Mouse (Mus musculus) erythroblast, embryonic 14.5 days (primary cell): ENCODE data around the gene Ptpn20. TPM values are rescaled to one million over a fixed set of nuclear protein-coding genes. Genes with fewer than 3 reads are reported as not detected.

ENCODE experiments used
- H3K27me3 ChIP-seq: 2 replicates; pipeline ENCODE4 v1.6.1; 2012; ENCODE audit warnings: inconsistent platforms; ENCODE audit not compliant: control insufficient read depth
- H3K36me3 ChIP-seq: 2 replicates; pipeline ENCODE4 v1.6.1; 2012; ENCODE audit warnings: mild to moderate bottlenecking, inconsistent platforms; ENCODE audit not compliant: control insufficient read depth
- H3K4me1 ChIP-seq: 2 replicates; pipeline ENCODE4 v1.6.1; 2012; ENCODE audit warnings: inconsistent platforms; ENCODE audit not compliant: control insufficient read depth
- H3K4me3 ChIP-seq: replicated peaks from 2 replicates; pipeline ENCODE3; 2012; ENCODE audit warnings: moderate library complexity, mild to moderate bottlenecking, inconsistent platforms
- H3K9me3 ChIP-seq: 2 replicates; pipeline ENCODE4 v1.6.1; 2012; ENCODE audit warnings: low read length, inconsistent platforms, mixed read lengths; ENCODE audit not compliant: control insufficient read depth
- GATA1 ChIP-seq: IDR thresholded peaks from 2 replicates; pipeline ENCODE4 v1.6.1; 2012; ENCODE audit warnings: low read length, inconsistent platforms, mixed read lengths
- TAL1 ChIP-seq: IDR thresholded peaks from 3 replicates; pipeline ENCODE4 v1.6.1; 2012; ENCODE audit warnings: low read length, inconsistent platforms, mixed read lengths
- polyA plus RNA-seq: library from polyadenylated mRNA; stranded (reverse); fragments of >175 nt; gene quantifications from 2 replicates; pipeline ENCODE4 v1.2.3, GENCODE M21; 2012

Gene Ptpn20
- polyA plus RNA-seq, 1 experiment = 0.01 TPM

DNA sequence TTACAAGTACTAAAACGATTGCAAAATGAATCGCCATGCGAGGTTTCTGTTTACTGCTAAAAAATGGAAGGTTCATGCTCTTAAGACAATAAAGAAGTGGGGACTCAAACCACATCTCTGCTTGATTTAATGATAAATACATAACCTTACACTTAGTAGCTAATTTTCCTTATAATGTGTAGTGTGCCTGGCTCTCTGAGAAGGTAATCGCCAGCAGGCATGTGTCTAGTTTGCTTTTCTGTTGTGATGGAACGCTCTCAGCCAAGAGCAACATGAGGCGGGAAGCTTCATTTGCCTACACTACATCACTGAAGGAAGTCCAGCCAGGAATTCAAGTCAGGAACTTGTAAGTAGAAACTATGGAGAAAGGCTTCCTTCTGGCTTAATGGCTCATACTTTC, 77.3 kb downstream of the Ptpn20 start:
- TF ChIP-seq GATA1 (no peak), TAL1 (no peak)
- no peaks in the 10 kb centered on the region for H3K36me3 ChIP-seq
- H3K27me3 ChIP-seq = no peaks in the 10 kb centered on the region
- H3K9me3 ChIP-seq = no peaks in the 10 kb centered on the region
- no peak overlapping the region for H3K4me3 ChIP-seq
- H3K4me1 ChIP-seq = no peaks in the 10 kb centered on the region

GRCm38 (mm10) chr14:33669891-33670290, 80.9 kb downstream of the Ptpn20 start:
- no peak overlapping the region for H3K4me3 ChIP-seq
- H3K27me3 ChIP-seq = no peaks in the 10 kb centered on the region
- TF ChIP-seq TAL1 (no peak), GATA1 (no peak)
- no peaks in the 10 kb centered on the region for H3K4me1 ChIP-seq
- H3K9me3 ChIP-seq = no peaks in the 10 kb centered on the region
- H3K36me3 ChIP-seq = no peaks in the 10 kb centered on the region

DNA sequence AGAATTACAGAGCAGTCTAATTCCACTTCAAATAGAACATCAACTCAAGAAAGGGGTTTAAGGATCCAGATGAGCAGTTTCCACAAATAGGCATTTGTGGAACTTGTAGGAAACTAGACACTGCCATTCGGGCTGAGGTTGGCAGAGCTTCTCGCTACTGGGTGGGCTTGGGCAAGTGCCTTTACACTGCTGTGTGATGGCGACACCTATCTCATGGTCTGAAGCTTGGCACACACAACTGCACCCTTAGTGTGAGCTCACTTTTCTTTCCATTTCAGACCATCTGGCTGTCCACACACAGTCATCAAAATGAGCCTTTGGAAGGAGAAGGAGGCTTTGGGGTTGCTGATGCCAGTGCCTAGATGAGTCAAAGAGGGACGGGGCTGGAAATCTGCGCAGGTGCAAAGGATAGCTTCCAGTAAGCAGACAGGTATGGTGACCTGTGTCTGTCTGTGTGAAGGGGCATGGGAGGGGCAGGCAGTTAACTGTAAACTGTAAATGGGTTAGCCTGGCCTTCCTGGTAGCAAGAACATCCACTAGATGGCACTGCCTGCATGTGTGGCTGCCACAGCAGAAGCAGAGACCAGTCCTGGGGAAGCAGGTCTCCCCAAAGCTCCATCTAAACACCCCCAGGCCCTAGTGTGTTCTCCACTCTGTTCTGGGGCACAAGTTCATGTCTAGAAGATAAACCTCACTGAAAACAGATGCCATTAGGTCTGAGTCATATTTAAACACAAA, 84.5 kb downstream of the Ptpn20 start:
- Histone ChIP-seq H3K9me3 (peaks cover 4% of the 10 kb centered on the region), H3K4me3 (no peak overlapping the region), H3K36me3 (no peaks in the 10 kb centered on the region), H3K27me3 (no peaks in the 10 kb centered on the region), H3K4me1 (no peaks in the 10 kb centered on the region)
- no peak for TF ChIP-seq TAL1
- TF ChIP-seq GATA1 = no peak

DNA sequence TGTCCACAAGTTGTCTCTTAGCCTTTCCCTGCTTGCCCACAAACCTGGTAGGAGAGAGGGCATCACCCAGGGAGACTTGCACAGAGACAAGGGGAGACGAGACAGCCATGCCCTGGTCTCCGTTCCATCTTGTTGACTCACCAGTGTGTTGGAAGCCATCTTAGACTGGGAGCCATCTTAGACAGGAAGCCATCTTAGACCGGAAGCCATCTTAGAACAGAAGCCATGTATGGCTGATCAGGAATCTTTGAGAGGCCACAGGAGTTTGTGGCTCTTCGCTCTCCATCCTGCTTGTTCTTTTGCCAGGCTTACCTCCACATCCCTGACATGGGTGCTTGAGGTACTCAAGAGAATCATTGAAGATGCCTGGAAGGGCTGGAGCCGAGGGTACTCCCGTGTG, 89.0 kb downstream of the Ptpn20 start:
- Histone ChIP-seq H3K4me3 (no peak overlapping the region), H3K36me3 (no peaks in the 10 kb centered on the region), H3K9me3 (peaks cover 4% of the 10 kb centered on the region), H3K27me3 (no peaks in the 10 kb centered on the region), H3K4me1 (no peaks in the 10 kb centered on the region)
- no peak for TF ChIP-seq GATA1

- H3K4me1 ChIP-seq = no peaks in the 10 kb centered on the region
- no peaks in the 10 kb centered on the region for H3K27me3 ChIP-seq
- TF ChIP-seq GATA1 = no peak
- TF ChIP-seq TAL1 = no peak
- H3K9me3 ChIP-seq = peaks cover 4% of the 10 kb centered on the region
- no peaks in the 10 kb centered on the region for H3K36me3 ChIP-seq
- H3K4me3 ChIP-seq = no peak overlapping the region
These were observed 89.7 kb downstream of the Ptpn20 start for GRCm38 (mm10) chr14:33678740-33679139.

GRCm38 (mm10) chr14:33680621-33681020, 91.6 kb downstream of the Ptpn20 start:
- Histone ChIP-seq H3K27me3 (no peaks in the 10 kb centered on the region), H3K36me3 (no peaks in the 10 kb centered on the region), H3K9me3 (peaks cover 4% of the 10 kb centered on the region), H3K4me1 (no peaks in the 10 kb centered on the region), H3K4me3 (no peak overlapping the region)
- no peak for TF ChIP-seq GATA1
- TF ChIP-seq TAL1 = no peak

- Histone ChIP-seq H3K4me1 (no peaks in the 10 kb centered on the region), H3K36me3 (no peaks in the 10 kb centered on the region)
These were observed 93.8 kb downstream of the Ptpn20 start for GRCm38 (mm10) chr14:33682768-33683167.

DNA sequence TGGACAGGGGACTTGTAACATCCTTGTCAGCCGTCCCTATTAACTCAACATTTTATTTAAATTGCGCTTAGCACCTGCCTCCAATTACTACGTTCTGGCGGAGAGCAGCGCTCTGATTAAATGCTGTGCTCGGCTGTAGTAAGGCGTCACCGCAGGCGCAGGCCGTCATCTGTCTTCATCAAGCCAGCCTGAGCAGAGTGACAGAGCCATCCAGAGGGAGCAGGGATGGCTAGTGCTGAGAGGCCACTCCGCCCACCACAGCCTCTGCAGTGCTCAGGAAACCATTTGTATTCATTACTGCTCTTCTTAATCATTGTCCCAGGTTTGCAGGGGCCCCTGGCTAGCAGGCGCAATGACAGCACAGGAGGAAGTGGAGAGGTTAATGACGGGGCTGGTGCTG, 94.7 kb downstream of the Ptpn20 start:
- Histone ChIP-seq H3K27me3 (no peaks in the 10 kb centered on the region), H3K4me3 (no peak overlapping the region), H3K9me3 (no peaks in the 10 kb centered on the region), H3K4me1 (no peaks in the 10 kb centered on the region), H3K36me3 (no peaks in the 10 kb centered on the region)
- TF ChIP-seq TAL1 = no peak
- no peak for TF ChIP-seq GATA1

More at GRCm38 (mm10) chr14:33682768-33683167, 93.8 kb downstream of the Ptpn20 start:
- TF ChIP-seq TAL1 (no peak), GATA1 (no peak)
- no peaks in the 10 kb centered on the region for H3K27me3 ChIP-seq
- no peak overlapping the region for H3K4me3 ChIP-seq
- peaks cover 3% of the 10 kb centered on the region for H3K9me3 ChIP-seq

DNA sequence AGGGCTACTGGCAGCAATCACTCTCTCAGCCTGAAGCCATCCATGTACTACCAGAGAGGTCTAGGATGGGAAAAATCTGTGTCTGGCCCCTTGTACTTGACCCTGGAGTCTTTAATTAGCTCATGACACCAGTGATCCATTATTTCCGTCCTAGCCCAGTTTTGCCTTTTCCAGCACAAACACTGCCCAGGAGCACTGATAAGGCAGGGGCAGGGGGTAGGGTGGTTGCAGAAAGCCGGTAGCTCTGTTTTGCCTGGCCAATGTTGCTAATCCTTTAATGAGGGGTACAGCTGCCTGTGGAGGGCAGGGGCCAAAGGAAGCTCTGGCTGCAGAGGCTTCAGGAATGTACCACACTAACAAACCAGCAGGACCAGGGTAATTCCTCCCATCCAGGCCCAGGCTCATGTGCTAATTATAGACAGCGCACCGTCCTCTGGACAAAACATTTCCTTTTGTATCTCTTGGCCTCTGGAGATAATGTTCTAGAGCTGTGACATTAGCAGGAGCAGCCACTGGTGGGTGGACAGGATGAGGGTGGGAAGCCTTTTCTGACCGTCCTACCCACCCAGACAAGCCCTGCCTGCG, 98.5 kb downstream of the Ptpn20 start:
- Histone ChIP-seq H3K4me3 (no peak overlapping the region), H3K36me3 (no peaks in the 10 kb centered on the region), H3K9me3 (no peaks in the 10 kb centered on the region), H3K4me1 (no peaks in the 10 kb centered on the region), H3K27me3 (no peaks in the 10 kb centered on the region)
- TF ChIP-seq TAL1 (no peak), GATA1 (no peak)
